Mouse (Mus musculus) thymus, adult 2 months (tissue): ENCODE data around the gene Macrod2. TPM values are rescaled to one million over a fixed set of nuclear protein-coding genes. Genes with fewer than 3 reads are reported as not detected.

Experiments used
- DNase-seq: peaks from one replicate; pipeline ENCODE4 v3.0.0; 2021
- H3K27ac ChIP-seq: fragments of 200-500 bp; 2 replicates; pipeline ENCODE4 v1.5.1; 2012; ENCODE audit warnings: low read length, control low read depth; ENCODE audit not compliant: control insufficient read depth, insufficient read depth
- H3K27me3 ChIP-seq: fragments of 200-500 bp; 2 replicates; pipeline ENCODE4 v1.6.1; 2012; ENCODE audit warnings: mild to moderate bottlenecking, low read length, moderate library complexity, mixed read lengths; ENCODE audit not compliant: control insufficient read depth, insufficient read depth
- H3K36me3 ChIP-seq: fragments of 200-500 bp; 2 replicates; pipeline ENCODE4 v1.6.1; 2012; ENCODE audit warnings: mild to moderate bottlenecking, low read length, moderate library complexity; ENCODE audit not compliant: control insufficient read depth, insufficient read depth
- H3K4me1 ChIP-seq: fragments of 200-500 bp; replicated peaks from 2 replicates; pipeline ENCODE4 v1.6.1; 2012; ENCODE audit warnings: low read length; ENCODE audit not compliant: control insufficient read depth, insufficient read depth
- H3K4me3 ChIP-seq: fragments of 200-500 bp; 2 replicates; pipeline ENCODE4 v1.5.1; 2012; ENCODE audit warnings: mild to moderate bottlenecking, low read length, control low read depth, moderate library complexity; ENCODE audit not compliant: control insufficient read depth, insufficient read depth
- CTCF ChIP-seq: fragments of 200-500 bp; IDR thresholded peaks from 2 replicates; pipeline ENCODE4 v1.5.1; 2012; ENCODE audit warnings: mild to moderate bottlenecking, control low read depth, low read length, moderate library complexity, borderline replicate concordance; ENCODE audit not compliant: control insufficient read depth, poor library complexity, insufficient read depth; ENCODE audit errors: extremely low read depth
- POLR2A ChIP-seq: fragments of 200-500 bp; IDR thresholded peaks from 2 replicates; pipeline ENCODE4 v1.6.1; 2012; ENCODE audit warnings: mild to moderate bottlenecking, low read length, control low read depth, moderate library complexity; ENCODE audit not compliant: control insufficient read depth, poor library complexity, insufficient read depth; ENCODE audit errors: extremely low read depth
- WGBS: fragments of 180-500 bp; shearing (Covaris S2); methylation state at CpG from one replicate; pipeline ENCODE4 v1.1.7; 2018; 5-methylcytosine and 5-hydroxymethylcytosine counted together
- polyA plus RNA-seq: library from polyadenylated mRNA; depleted of rRNA; stranded (reverse); fragments of >200 nt; gene quantifications from 2 replicates; pipeline ENCODE4 v1.2.3, GENCODE M21; 2012

Gene Macrod2
- polyA plus RNA-seq, 1 experiment, result 2.3 TPM

DNA sequence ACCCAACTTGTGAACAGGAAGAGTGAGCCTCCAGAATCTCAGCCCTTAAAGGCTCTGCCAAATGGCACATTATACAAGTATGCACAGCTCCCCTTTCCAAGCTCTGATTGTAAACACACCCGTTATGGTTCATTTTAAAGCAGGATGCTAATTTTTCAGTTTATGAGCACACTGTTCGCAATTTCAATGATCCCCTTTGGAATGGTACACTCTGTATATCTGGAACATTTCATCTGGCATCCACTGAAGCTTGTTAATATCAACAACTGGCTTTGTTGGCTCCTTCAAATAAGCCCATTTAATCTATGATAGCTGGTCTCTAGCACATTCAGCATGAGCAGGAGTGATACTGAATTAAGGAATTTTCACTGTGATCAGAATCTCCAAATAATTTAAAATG, 1222.6 kb downstream of the Macrod2 start:
- no peaks in the 10 kb centered on the region for H3K27me3 ChIP-seq
- H3K4me1 ChIP-seq, result no peaks in the 10 kb centered on the region
- H3K4me3 ChIP-seq, result no peak overlapping the region
- TF ChIP-seq POLR2A (no peak), CTCF (no peak)
- H3K36me3 ChIP-seq, result no peaks in the 10 kb centered on the region
- 86% methylated on average over 2 of the region's 2 CpGs for WGBS
- DNase-seq, result no peak
- H3K27ac ChIP-seq, result no peak overlapping the region

DNA sequence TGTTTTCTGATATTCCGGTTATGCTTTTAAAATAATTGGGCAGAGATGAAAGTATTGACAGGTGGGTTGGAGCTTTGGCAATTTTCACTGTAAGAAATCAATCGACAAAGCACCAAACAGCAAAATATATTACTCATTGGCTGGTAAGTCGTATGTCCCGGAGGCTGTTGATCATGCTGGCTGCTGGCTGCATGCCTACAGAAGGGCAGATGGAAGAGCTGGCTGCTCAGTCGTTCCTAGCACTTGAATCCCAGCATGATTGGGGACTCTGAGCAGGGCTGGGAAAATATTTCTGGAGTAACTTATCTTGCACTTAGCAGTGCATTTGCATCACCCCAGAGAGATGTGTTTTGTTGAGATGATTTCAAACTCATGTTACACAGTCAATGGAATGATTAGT, 1223.1 kb downstream of the Macrod2 start:
- Histone ChIP-seq H3K36me3 (no peaks in the 10 kb centered on the region), H3K4me3 (no peak overlapping the region), H3K27ac (no peak overlapping the region), H3K4me1 (no peaks in the 10 kb centered on the region), H3K27me3 (no peaks in the 10 kb centered on the region)
- WGBS, result 81% methylated on average over 5 of the region's 5 CpGs
- TF ChIP-seq POLR2A (no peak), CTCF (no peak)
- DNase-seq, result no peak

GRCm38 (mm10) chr2:141664051-141664450, 1268.9 kb downstream of the Macrod2 start:
- DNase-seq, result no peak

GRCm38 (mm10) chr2:141672814-141673213, 1277.7 kb downstream of the Macrod2 start:
- no peak for DNase-seq
- H3K4me3 ChIP-seq, result no peak overlapping the region
- no peaks in the 10 kb centered on the region for H3K4me1 ChIP-seq
- H3K36me3 ChIP-seq, result no peaks in the 10 kb centered on the region
- H3K27ac ChIP-seq, result no peak overlapping the region
- TF ChIP-seq CTCF, result no peak
- TF ChIP-seq POLR2A, result no peak
- H3K27me3 ChIP-seq, result no peaks in the 10 kb centered on the region
- 90% methylated on average over 3 of the region's 3 CpGs for WGBS

More at GRCm38 (mm10) chr2:141664051-141664450, 1268.9 kb downstream of the Macrod2 start:
- TF ChIP-seq POLR2A (no peak), CTCF (no peak)
- Histone ChIP-seq H3K4me1 (no peaks in the 10 kb centered on the region), H3K27ac (no peak overlapping the region), H3K36me3 (no peaks in the 10 kb centered on the region), H3K4me3 (no peak overlapping the region), H3K27me3 (no peaks in the 10 kb centered on the region)

GRCm38 (mm10) chr2:141673405-141673804, 1278.3 kb downstream of the Macrod2 start:
- Histone ChIP-seq H3K4me3 (no peak overlapping the region), H3K36me3 (no peaks in the 10 kb centered on the region), H3K27me3 (no peaks in the 10 kb centered on the region), H3K4me1 (no peaks in the 10 kb centered on the region), H3K27ac (no peak overlapping the region)
- 91% methylated on average over 8 of the region's 8 CpGs for WGBS
- no peak for DNase-seq
- TF ChIP-seq POLR2A (no peak), CTCF (no peak)

GRCm38 (mm10) chr2:141697541-141697940, 1302.4 kb downstream of the Macrod2 start:
- Histone ChIP-seq H3K36me3 (no peaks in the 10 kb centered on the region), H3K27me3 (no peaks in the 10 kb centered on the region), H3K4me1 (no peaks in the 10 kb centered on the region), H3K27ac (no peak overlapping the region), H3K4me3 (no peak overlapping the region)
- no peak for TF ChIP-seq CTCF
- no peak for TF ChIP-seq POLR2A
- DNase-seq, result no peak
- 93% methylated on average over 3 of the region's 3 CpGs for WGBS

DNA sequence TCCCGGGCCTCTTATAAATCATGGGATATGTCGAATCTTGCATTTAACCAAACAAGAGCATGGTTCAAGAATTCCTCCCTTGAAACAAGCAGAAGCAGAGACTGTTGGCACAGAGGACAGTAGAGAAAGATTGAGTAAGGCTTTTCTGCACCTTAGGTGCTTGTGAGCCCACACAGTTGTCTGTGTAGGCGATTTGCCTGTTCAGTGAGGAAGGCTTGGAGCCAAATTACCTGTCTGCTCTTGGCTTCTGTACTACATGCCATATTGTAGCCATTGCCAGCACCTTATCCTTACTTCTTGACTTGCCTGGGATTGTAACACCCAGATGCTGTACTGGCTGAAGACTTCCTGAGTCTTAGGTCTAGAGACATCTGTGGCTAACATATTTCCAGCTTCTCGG, 1303.2 kb downstream of the Macrod2 start:
- no peak for DNase-seq
- H3K27ac ChIP-seq, result no peak overlapping the region
- 87% methylated on average over 4 of the region's 4 CpGs for WGBS
- TF ChIP-seq POLR2A (no peak), CTCF (no peak)
- no peak overlapping the region for H3K4me3 ChIP-seq
- H3K36me3 ChIP-seq, result no peaks in the 10 kb centered on the region
- H3K27me3 ChIP-seq, result no peaks in the 10 kb centered on the region
- H3K4me1 ChIP-seq, result no peaks in the 10 kb centered on the region
